Mouse (Mus musculus) cerebellum, adult 9-11 months (tissue): ENCODE measurements around the gene 4930426L09Rik.
"Not testable (repeated sequence)": the region's sequence is repeated elsewhere in the genome, so short reads cannot be mapped to it uniquely, and the experiment has no call there.

Experiments used
- DNase-seq: peaks from one replicate; pipeline ENCODE4 v3.0.0; 2022

The 4930426L09Rik gene

DNA sequence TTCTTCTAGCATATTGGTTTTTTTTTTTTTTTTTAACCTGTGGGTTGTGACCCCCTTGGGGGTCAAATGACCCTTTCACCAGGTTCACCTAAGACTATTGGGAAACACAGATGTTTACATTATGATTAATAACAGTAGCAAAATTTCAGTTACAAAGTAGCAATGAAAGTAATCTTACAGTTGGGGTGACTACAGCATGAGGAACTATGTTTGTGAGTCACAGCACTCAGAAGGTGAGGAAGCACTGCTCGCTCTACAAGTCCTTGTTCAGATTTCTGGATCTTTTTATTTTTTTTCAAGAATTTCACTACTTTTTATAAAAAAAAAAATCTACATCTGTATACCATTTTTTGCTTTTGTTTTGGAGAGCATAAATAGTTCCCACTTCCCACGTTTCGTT, 26.6 kb upstream of the 4930426L09Rik start:
- no peak for DNase-seq

DNA sequence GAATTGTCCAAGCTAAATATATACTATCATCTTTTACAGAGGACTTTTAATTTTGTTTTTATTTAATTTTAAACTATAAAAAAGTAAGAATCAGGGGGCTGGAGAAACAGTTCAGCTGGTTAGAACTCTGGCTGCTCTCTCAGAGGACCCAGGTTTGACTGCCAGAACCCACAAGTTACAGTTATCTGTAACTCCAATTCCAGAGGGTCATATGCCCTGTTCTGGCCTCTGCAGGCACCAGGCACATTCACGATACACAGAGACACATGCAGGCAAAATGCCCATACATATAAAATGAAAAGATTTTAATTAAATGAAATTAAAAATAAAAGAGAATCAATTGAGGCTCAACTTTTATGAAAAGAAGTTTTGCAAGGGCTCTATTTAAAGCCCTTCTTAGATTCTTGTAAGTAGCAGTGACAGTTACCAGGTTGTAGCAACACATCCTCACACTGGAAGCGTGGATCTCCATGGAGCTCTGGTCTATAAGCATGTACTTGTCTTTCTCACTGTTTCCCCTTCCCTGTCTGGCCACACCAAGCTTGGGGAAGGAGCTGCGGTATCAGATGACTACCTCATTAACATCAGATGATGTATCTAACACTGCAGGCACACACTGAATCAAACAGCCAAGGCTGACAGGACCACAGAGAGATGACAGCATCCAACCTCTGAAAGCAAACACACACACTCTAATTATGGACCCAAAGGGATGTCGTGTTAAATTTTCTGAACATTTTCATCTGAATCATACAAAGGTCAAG, 23.1 kb upstream of the 4930426L09Rik start:
- DNase-seq: no peak

DNA sequence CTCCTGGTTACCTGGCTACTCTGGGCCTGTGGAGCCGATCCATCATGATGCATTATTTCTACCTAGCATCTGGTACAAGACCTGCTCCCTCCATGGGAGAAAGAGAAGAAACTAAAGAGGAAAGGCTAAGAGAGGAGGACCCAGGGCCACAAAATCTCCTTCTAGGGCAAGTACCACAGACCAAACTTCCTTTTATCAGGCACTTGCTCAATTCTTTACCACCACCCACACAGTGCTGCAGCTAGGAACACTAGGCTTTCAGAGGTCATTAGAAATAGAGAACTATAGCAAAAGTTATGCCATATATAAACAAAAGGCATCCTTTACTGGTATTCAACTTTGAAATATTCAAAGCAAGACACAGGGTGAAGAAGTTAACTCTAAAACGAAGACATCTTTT, 22.0 kb upstream of the 4930426L09Rik start:
- no peak for DNase-seq

DNA sequence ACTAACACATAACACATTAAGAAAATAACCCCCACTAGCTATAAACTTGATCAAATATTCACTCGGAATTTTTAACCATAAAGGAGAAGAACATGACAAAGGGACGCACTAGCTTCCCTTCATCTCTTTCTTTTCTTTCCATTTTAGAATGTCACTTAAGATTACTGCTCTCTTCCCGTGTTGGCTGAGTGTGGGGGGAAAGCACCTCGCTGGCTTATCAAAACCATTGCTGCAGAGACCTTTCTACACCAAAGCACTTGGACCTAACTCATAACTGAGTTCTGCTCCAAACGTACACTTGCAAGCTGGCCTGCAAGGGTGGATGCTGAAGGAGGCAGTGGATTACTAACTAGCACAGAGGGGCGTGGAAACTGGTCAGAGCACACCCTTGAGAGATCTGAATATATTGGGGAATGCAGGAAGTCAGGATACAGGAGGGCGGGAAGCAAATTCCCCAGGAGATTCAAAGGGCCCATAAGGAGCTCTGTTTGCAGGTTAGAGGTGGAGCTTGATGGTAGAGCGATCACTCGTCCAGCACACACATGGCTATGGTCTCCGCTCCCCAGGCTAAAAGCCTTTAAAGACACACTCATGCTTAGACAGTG, 20.8 kb upstream of the 4930426L09Rik start:
- no peak for DNase-seq

DNA sequence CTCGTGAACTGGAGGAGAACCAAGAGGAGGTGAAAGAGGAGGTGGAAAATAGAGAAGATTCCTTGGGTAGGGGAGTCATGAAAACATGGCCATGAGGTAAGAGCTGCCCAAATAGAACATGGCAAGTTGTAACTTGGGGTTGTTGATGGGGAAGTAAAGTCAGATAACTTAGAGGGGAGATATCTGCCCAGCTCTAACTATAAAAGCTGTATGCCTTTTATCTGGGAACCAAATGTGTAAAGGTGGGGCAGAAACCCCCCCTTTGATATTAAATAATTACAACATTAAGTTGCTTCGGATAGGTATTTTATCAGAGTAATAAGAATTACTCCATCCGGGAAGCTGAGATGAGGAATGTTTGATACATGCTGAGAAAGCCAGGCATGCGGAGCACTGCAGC, 19.1 kb upstream of the 4930426L09Rik start:
- DNase-seq: no peak

DNA sequence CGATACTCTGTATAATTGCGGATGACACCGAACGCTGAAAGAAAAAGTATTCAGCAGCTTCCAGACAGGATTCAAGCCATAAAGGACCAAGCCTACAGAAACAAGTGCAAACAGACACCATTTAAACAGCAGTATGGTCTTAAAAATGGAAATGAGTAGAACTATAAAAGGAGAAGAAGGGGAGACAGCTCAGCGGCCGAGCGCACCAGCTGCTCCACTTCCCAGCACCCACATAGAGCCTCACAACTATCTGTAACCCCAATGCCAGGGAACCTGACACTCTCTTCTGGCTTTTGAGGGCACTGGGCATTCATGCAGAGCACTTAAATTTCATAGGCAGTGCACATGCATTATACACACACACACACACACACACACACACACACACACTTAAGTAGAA, 18.5 kb upstream of the 4930426L09Rik start:
- DNase-seq: no peak

DNA sequence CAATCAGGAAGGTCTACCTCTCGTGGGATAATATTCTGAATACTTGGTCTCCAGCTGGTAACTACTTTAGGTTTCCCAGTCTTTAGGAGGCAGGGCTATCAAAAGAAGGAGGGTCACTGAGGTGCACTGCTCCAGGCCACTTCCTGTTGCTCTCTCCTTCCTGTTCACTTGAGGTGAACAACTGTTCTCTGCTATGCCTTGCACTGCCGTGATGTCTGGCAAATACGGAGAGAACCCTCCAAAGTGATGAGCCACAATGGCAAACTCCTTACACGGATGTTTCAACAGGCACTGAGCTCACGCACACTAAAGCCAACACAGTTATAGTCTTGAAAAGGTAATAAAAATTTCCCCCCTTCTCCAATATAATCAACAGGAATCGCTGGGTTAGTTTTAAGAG, 15.6 kb upstream of the 4930426L09Rik start:
- DNase-seq: no peak

DNA sequence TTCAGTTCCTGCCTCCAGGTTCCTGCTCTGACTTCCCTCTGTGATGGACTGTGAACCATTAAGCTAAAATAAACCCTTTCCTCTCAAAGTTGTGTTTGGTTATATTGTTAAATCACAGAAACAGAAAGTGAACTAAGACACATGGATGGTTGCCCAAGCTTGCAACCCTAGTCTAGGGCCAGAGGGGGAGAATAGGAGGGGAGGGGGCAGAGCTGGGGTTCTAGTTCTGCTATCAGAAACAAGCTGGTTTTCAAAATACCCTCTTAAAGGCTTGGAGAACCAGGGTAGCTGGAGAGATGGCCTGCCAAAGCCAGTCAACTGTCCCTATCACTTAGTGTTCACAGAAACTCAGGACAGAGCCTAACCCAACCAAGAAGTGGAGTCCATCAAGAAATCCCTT, 14.6 kb upstream of the 4930426L09Rik start:
- DNase-seq: no peak

DNA sequence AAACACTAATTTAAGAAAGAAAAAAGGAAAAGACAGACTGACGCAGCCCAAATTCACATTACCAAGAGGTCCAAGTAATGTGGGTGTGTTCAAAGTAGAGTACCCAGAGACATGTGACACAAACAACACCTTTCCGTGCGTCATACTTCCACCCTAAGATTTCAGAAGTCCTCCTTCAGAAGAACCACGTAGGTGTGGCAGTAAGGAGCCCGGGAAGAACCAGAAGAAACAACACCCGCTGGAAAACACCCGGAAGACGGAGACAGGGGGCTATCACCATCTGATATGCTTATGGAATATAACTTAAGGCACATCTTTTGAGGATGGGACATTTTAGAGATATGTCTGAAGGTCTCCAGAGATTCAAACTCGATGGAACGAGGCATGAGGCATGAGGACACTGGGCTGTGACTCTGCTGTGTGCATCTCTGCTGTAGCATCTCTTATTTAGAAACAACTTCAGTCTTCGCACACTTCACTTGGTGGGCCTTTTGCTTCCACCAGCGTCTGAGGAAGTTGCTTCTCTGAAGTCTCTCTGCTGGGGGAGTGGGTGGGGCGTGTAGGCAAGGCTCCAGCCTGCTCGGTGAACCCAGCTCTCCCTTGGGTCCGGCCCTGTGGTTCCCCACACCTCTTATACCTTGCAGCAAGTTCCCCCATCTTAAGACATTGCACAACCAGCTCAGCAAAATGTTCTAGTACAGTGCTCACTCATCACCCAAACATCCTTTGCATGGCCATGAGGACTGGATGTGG, 13.9 kb upstream of the 4930426L09Rik start:
- no peak for DNase-seq

DNA sequence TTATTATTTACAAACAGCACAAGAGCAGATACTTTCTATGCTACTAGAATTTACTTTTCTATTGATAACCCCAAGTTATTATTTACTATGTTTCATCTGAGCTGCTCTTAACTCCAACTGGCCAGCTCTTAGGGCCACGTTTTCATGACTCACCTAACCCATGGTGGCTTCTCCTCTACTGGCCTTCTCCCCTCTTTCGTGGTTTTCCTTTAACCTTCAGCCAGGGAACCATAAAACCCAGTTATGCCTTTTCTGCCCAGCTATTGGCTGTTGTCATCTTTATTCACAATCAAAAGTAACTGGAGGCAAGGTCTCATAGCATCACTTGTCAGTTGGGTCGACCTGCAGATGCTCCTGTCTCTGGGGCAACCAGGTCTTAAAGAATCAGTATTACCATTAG, 12.6 kb upstream of the 4930426L09Rik start:
- DNase-seq: no peak

DNA sequence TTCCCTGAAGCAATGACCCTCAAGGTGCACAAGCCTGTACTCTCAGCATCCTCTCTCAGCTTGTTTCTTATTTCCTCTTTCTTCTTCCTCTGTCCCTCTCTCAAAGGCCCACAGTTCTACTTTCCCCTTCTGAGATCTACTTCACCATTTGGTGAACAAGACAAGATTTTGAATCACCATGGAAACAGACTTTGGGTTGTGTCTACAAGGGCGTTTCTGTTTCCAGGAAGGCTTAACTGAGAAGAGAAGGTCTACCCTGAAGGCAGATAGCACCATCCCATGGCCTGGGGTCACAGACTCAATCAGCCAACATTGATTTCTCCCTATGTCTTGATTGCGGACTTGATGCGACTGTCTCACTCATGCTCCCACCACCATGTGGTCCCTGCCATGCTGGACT, 9.3 kb upstream of the 4930426L09Rik start:
- no peak for DNase-seq

DNA sequence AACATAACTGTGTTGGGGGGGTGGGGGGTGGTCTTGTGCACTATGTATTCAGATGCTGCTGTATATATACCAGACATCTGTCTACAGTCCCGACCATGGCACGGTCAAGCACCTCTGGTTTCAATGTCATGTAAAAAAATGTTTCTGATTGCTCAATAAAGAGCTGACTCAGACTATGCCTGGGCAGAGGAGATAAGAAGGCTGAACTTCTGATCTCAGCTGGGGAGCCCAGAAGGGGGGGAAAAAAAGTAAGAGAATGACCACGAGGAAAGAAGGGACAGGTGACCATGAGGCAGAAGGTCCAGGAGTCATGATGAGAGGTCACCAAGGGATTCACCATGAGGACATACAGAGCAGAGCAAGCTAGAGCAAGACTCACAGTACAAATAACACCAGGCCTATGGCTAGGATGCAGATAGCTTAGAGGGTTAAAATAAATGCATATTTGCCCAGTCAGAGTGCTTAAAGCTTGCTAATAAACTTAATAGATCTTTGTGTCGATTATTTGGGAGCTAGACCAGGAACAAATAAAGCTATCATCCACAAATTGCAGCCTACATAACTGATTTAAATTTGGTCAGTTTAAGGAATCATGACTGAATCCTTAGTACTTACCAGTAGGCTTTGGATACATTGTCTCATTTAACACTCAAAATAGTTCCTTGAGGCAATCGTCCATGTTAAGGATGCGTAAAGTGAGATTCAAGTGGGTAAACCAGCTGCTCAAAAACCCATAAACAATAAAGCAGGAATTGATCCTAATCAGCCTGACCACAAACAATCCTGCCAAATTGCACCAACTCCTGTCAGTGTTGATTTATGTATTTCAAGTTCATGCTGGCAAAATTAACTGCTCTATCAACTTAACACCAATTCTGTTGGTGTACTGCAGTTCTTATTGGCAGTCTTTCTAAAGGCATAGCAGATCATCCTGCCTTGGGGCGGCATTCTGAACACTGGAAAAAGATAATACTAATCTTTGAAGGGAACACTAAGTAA, 5.3 kb upstream of the 4930426L09Rik start:
- no peak for DNase-seq

DNA sequence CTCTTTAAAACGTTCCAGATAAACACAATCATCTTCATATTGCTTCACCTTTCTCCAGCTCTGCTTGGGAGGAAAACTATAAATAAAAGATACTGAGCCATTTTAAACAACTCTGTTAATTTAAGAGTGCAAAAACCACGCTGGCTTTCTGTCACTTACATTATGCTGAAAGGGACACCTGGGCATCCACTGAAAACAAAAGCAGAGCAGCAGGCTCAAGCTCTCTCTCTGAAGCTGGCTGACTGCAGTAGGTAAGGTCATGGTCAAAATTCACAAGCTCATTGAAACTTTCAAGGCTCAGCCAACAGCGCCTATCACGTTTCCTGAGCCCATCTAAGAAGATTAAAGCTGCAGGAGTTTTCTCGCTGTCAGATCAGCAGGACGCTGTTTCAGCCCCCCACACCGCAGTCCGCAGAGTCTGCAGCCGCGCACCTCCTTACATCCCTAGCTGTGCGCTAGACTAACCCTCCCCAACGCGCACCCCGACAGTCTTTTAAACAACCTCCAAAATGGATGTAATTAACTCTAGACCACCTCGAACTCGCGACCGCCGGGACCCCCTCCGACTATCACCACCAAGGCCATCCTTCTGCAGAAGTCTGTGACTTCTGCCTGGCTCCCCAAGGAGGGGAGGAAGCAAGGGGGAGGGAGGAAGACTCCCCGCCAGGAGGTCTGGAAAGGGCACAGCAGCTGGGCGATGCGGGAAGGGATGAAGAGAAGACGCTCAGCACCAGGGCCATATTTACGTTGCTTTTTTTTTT, 1.5 kb upstream of the 4930426L09Rik start:
- DNase-seq: peak; percentile 51

DNA sequence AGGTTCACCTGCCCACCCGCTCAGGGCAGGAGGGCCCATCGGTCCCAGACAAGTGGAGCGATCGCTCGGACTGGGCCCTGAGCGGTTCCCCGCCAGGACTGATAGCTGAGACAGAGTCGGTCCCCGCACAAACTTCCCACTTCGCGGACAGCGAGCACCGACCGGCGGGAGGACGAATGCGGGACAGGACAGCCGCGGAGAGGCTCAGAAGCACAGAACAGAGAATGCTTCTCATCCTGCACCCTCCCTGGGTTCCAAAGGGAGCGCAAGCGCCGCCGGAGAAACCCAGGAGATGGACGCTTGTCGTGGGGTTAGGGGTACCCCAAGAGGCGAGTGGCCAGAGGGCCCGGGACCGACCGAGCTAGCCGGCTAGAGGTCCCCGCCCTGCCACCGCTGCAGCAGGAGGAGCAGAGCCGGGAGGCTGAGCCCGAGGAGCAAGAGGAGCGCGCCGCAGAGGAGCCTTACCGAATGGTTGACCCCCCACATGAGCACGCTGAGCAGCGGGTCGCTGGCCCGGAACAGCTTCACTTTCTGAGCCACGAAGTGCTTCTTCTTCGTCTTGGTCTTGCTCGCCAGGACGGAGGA, 664 bp upstream of the 4930426L09Rik start:
- no peak for DNase-seq

DNA sequence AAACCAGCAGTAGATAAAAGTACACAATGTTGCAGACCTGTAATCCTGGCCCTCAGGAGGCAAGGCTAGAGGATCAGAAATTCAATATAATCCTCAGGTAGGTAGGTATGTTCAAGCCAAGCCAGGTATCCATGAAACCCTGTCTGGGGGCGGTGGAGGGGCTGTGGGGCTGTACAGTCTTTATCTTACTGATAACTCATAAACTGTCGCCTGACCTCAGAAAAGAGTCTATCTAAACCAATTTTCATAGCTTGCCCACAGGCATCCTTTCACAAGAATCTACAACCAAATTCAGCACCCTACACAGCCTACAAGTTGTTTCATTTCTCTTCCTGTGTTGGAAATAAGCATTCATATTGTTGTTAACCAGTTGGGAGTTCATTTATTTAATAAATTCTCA, 1.3 kb downstream of the 4930426L09Rik start:
- peak; percentile 13 for DNase-seq

DNA sequence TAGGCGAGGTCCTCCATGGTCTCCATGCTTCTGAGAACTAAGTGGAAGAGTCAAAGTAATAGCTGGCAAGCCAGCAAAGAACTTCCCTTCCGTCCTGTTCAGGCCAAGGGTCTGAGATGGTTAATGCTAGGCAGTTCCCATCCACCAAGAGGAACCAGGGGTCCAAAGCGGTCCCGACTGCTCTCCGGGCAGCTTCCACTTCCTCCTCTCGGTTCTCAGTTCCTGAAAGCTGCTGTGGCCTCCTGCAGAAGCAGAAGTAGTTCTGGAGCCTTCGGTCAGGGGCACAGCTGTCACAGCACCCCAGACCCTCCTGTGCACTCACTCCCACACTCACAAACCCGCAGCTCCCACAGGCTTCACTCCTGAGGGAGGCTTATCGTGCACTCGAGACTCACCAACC, 6.7 kb downstream of the 4930426L09Rik start:
- DNase-seq: no peak

DNA sequence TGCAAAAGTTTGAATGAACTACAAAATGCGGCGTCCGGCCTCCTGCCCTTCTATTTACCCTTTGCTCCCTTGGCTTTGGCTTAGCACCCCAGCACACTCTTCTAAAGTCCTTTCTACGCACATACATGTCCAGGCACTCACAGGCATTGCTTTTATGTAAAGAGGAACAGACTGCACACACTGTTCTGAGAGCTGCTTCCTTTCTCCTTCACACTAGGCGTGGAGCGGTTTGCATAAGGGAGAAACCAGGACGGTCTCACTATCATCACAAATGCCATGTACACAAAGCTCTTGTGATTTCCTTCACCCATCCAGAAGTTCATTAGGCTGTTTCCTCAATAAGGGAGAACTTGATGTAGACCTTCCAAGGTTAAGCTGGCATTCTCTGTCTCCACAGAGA, 8.0 kb downstream of the 4930426L09Rik start:
- no peak for DNase-seq

DNA sequence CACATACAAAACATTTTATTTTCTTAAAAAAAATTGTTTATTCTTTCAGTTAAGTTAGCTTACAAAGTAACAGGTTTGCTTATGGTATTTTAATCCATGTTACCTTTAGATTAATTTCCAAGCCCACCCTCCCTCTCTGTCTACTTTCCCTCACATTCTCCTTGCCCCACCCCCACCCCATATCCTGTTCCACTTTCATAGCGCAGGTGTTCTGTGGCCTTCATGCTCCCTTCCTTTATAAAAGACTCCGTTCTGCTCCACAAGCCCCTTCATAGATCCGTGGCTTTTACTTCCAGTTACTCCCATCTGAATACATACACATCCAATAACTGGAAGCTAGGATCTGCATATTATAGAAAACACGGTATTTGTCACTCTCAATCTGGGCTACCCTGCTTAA, 9.4 kb downstream of the 4930426L09Rik start:
- no peak for DNase-seq

DNA sequence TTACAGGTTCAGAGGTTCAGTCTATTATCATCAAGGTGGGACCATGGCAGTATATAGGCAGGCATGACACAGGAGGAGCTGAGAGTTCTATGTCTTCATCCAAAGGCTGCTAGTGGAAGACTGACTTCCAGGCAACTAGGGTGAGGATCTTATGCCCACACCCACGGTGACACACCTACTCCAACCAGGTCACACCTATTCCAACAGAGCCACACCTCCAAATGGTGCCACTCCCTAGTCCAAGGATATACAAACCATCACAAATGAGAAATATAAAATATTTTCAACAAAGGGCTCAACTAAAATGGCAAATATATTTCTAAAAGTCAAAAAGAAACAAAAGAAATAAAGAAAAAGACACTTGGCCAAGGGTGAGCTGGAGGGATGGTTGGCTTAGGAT, 12.4 kb downstream of the 4930426L09Rik start:
- not testable (repeated sequence) for DNase-seq

DNA sequence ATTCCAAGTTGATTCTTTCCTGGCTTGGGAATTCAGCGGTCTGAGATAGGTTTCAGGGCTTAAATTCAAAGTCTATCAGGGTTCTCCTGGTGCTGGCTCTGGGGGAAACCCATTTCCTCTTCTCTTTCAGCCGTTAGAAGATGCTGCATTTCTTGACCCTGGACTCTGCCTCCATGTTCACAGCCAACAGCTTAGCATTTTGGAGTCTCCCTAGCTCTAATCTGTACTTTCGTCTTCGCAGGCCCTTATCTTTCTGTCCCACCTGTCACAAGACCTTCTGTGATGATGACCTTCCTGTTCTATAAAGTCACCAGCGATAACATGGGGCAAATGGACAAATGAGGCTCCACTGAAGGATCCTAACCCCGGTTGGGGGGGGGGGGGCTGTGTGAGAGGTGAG, 13.3 kb downstream of the 4930426L09Rik start:
- DNase-seq: no peak

DNA sequence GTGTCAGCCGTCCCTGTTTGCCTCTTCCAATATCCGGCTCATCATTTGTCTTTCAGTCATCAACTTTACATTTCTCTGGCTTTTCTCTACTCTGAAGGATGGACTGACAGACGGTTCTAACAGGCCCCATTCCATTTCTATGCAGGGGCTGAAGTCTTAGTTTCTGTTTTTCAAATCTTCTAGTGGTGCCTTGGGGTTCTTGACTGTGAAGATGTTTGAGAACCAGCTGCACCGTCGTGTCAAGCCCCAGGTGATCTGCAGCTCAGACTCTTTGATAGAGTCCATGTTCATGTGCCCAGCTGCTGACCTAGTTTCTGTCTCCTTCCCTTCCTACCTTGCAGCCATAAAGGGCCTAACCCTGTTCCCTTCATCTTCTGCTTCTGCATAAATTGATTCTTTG, 18.2 kb downstream of the 4930426L09Rik start:
- no peak for DNase-seq

DNA sequence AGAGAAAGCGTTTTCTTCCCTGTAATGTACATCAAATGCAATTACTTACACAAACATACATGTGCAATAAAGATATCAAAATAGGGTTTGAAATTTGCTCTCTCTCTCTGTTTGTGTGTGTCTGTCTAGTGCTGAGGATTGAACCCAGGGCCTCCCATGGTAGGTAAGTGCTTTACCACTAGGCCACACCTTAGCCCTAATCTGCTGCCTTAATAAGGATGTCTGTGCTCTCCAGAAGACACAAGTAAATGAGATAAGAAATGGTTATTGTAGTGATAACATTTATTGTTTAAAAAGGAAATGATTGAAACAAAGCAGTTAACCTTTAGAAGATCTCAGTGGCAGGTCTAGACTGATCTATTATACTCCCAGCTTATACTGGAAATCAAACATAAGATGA, 18.7 kb downstream of the 4930426L09Rik start:
- no peak for DNase-seq
